Mouse (Mus musculus): ENCODE measurements around the gene Tssc4. TPM values are rescaled to one million over a fixed set of nuclear protein-coding genes. Genes with fewer than 3 reads are reported as not detected.
A peak's percentile ranks its signal among the peaks of the same experiment; 100 is the strongest.

Tssc4 gene
- total and polyA plus RNA-seq, 2 experiments from 2014 or later: 34.0 to 71.7 TPM

DNA sequence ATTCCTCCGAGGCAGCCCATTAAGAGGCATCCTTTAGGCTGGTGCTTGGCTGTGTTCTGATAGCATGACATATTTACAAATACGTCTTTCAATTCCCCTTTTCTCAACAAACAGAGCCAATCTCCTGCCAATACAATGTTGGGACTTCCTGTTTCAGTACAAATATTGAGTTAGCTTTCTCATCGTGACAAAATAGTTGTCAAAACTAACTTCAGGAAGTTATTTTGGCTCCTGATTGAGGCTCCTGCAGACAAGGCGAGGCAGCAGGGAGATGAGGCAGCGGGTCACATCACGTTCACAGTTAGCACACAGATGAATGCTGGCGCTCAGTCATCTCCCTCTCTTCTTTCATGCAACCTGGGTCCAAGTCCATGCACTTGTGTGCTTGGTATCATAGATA, 22.7 kb upstream of the Tssc4 start:
- no peak for ATAC-seq (ENCODE audit: insufficient read depth, low read depth)
- H3K27ac ChIP-seq (ENCODE audit: low read depth): no peak overlapping the region
- peaks cover 43% of the 10 kb centered on the region for H3K4me1 ChIP-seq (ENCODE audit: control insufficient read depth, insufficient read depth)
- no peaks in the 10 kb centered on the region for H3K36me3 ChIP-seq (replicated peaks; ENCODE audit: control insufficient read depth, insufficient read depth, low read length)
- H3K9me3 ChIP-seq (replicated peaks; ENCODE audit: control insufficient read depth, low read length): no peaks in the 10 kb centered on the region
- WGBS: 64% methylated on average over 7 of the region's 7 CpGs
- DNase-seq (ENCODE audit: low spot score): no peak
- no peak overlapping the region for H3K9ac ChIP-seq (replicated peaks; ENCODE audit: low read depth, low read length)
- H3K4me3 ChIP-seq (ENCODE audit: low read depth, low read length): no peak overlapping the region
- H3K27me3 ChIP-seq (ENCODE audit: control insufficient read depth, insufficient read depth, low read length): no peaks in the 10 kb centered on the region
- no peak for TF ChIP-seq CTCF (IDR thresholded peaks at IDR 0.05; ENCODE audit: low read depth)
- no peak for TF ChIP-seq EP300 (IDR thresholded peaks at IDR 0.05; ENCODE audit: low read depth)
- H3K4me2 ChIP-seq (ENCODE audit: low read depth, low read length): no peak overlapping the region

DNA sequence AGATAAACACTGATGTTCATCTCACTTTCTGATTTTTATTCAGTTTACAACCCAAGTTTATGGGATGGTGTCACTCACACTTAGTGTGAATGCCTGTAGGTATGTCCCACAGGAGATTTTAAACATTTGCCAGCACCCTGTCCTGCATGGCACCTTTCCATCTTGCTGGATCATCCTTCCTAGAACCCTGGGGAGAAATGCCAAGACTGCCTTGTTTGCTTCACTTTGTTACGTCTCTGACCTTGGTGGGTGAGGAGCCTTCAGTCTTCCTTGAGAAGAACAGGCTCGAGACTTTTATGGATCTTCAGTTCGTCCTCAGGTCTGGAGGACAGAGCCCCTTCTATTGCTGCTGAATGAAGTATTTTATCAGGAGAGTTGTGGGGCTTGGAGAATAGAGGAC, 19.7 kb upstream of the Tssc4 start:
- Histone ChIP-seq H3K4me2 (ENCODE audit: low read depth, low read length) (no peak overlapping the region), H3K9ac (replicated peaks; ENCODE audit: low read depth, low read length) (no peak overlapping the region), H3K36me3 (replicated peaks; ENCODE audit: control insufficient read depth, insufficient read depth, low read length) (no peaks in the 10 kb centered on the region), H3K9me3 (replicated peaks; ENCODE audit: control insufficient read depth, low read length) (no peaks in the 10 kb centered on the region), H3K4me1 (ENCODE audit: control insufficient read depth, insufficient read depth) (peaks cover 34% of the 10 kb centered on the region), H3K27ac (ENCODE audit: low read depth) (peak overlapping the region; percentile 99), H3K4me3 (ENCODE audit: low read depth, low read length) (no peak overlapping the region), H3K27me3 (ENCODE audit: control insufficient read depth, insufficient read depth, low read length) (no peaks in the 10 kb centered on the region)
- DNase-seq (ENCODE audit: low spot score): no peak
- ATAC-seq (ENCODE audit: insufficient read depth, low read depth): no peak
- no peak for TF ChIP-seq CTCF (IDR thresholded peaks at IDR 0.05; ENCODE audit: low read depth)
- TF ChIP-seq EP300 (IDR thresholded peaks at IDR 0.05; ENCODE audit: low read depth): no peak
- whole genome bisulfite sequencing: 75% methylated on average over 3 of the region's 3 CpGs

DNA sequence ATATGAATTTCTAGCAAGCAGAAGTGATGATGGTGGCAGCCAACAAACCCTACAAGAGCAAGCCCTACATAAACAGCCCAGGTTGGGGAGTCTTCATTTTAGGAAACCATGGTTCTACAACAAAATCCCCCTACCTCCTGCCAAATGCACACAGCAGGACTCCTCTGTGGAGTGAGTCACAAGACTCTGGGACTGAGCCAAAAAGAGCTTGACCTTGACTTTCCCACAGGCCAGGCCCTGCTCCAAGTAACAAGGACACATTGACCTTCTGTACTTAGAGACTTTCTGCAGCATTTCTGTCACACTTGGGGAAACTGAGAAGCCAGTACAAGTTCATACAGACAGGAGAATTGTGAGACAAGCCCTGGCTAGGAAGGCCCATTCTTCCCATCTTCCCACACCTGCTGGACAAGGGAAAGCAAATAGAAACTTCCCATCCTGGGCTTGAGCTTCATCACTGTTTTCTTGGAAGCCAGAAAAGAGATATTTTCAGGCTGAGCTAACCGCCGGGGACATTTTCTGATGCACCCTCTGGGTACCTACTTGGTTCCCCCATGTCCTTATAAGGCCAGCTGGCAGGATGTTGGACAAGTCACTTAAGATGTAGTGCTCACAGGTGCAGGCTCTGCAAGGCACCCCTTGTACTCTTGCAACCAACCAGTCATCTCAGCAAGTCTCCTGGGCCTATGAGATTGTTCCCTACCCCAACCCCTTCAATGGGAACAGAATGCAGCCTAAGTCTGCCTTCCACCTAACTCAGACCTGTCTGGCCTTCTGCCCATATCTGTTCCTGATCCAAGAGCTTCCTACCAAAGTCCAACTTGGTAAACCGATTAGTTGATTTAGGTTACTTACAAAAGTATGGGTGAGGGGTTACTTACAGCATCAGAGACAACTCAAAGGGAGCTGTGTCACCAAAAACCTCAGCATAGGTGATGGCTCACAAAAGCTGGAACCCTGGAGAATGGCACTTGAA, 18.9 kb upstream of the Tssc4 start:
- TF ChIP-seq EP300 (IDR thresholded peaks at IDR 0.05; ENCODE audit: low read depth) (no peak; the same call in 1 of the 2 replicates), CTCF (IDR thresholded peaks at IDR 0.05; ENCODE audit: low read depth) (no peak)
- H3K4me2 ChIP-seq (ENCODE audit: low read depth, low read length): no peak overlapping the region
- no peaks in the 10 kb centered on the region for H3K27me3 ChIP-seq (ENCODE audit: control insufficient read depth, insufficient read depth, low read length)
- no peaks in the 10 kb centered on the region for H3K9me3 ChIP-seq (replicated peaks; ENCODE audit: control insufficient read depth, low read length)
- no peak overlapping the region for H3K4me3 ChIP-seq (ENCODE audit: low read depth, low read length)
- peak overlapping the region; percentile 99 for H3K27ac ChIP-seq (ENCODE audit: low read depth)
- peaks cover 41% of the 10 kb centered on the region for H3K4me1 ChIP-seq (ENCODE audit: control insufficient read depth, insufficient read depth)
- H3K9ac ChIP-seq (replicated peaks; ENCODE audit: low read depth, low read length): no peak overlapping the region; the same call in 1 of the 2 replicates
- peak; percentile 77 for DNase-seq (ENCODE audit: low spot score)
- WGBS: 81% methylated on average over 3 of the region's 3 CpGs
- no peaks in the 10 kb centered on the region for H3K36me3 ChIP-seq (replicated peaks; ENCODE audit: control insufficient read depth, insufficient read depth, low read length)
- peak; percentile 45 for ATAC-seq (ENCODE audit: insufficient read depth, low read depth)

DNA sequence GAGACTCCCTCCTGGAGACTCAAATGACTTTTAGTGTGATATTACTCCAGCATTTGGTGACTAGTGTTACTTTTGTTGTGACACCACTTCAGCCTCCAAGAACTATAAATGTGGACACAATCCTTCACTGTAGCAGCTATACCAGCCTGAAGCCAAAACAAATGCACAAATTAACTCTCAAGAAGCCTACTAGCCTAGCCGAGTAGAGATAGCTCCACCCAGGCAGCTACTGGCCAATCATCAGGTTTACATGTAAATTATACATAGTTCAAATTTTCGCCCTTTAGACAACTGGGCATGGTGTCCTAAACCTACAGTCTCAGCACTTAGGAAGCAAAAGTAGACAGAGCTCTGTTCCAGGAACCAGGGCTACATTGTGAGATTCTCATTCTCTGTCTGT, 17.7 kb upstream of the Tssc4 start:
- Histone ChIP-seq H3K4me3 (ENCODE audit: low read depth, low read length) (no peak overlapping the region), H3K4me1 (ENCODE audit: control insufficient read depth, insufficient read depth) (peaks cover 53% of the 10 kb centered on the region), H3K9me3 (replicated peaks; ENCODE audit: control insufficient read depth, low read length) (no peaks in the 10 kb centered on the region), H3K27ac (ENCODE audit: low read depth) (peak overlapping the region; percentile 99), H3K27me3 (ENCODE audit: control insufficient read depth, insufficient read depth, low read length) (no peaks in the 10 kb centered on the region), H3K36me3 (replicated peaks; ENCODE audit: control insufficient read depth, insufficient read depth, low read length) (peaks cover 3% of the 10 kb centered on the region; the same call in 1 of the 2 replicates), H3K9ac (replicated peaks; ENCODE audit: low read depth, low read length) (no peak overlapping the region), H3K4me2 (ENCODE audit: low read depth, low read length) (no peak overlapping the region)
- TF ChIP-seq CTCF (IDR thresholded peaks at IDR 0.05; ENCODE audit: low read depth) (no peak), EP300 (IDR thresholded peaks at IDR 0.05; ENCODE audit: low read depth) (0 out of 2 replicates have a peak, but pooled peaks have one; percentile 24)
- DNase-seq (ENCODE audit: low spot score): no peak
- ATAC-seq (ENCODE audit: insufficient read depth, low read depth): no peak
- WGBS: 50% methylated on average over 2 of the region's 2 CpGs

DNA sequence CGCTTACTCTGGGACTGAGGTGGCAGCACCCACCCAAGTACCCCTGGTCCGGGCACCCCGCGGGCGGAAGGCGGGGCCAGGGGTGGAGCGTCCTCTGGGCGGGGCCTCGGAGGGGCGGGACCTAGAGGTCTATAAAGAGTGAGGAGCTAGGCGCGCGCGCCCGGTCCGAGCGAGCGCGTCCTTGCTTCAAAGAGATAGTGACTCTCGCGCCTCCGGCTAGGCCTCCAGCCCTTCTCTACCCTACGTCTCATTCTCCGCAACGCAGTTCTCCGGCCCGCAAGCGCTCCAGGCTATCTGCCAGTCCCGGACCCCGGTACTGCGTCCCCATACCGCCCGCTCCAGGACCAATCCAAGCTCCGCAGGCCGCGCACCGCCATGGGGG, 16.4 kb upstream of the Tssc4 start, which contains the start of gene Cd81:
Cd81 (plus strand) TSS at position 114 of the 382 bp plus-strand sequence.
- peak within 1 kb of the TSS; percentile 97 for H3K4me2 ChIP-seq (ENCODE audit: low read depth, low read length)
- no peaks in the 10 kb centered on the region for H3K27me3 ChIP-seq (ENCODE audit: control insufficient read depth, insufficient read depth, low read length)
- WGBS: 0% methylated on average over 37 of the region's 37 CpGs
- peak within 1 kb of the TSS; percentile 99 for H3K27ac ChIP-seq (ENCODE audit: low read depth)
- TF ChIP-seq CTCF (IDR thresholded peaks at IDR 0.05; ENCODE audit: low read depth) (no peak), EP300 (IDR thresholded peaks at IDR 0.05; ENCODE audit: low read depth) (peak; percentile 56; the same call in 1 of the 2 replicates)
- DNase-seq (ENCODE audit: low spot score) (peak; percentile 84), ATAC-seq (ENCODE audit: insufficient read depth, low read depth) (peak; percentile 81)
- H3K9me3 ChIP-seq (replicated peaks; ENCODE audit: control insufficient read depth, low read length): no peaks in the 10 kb centered on the region
- H3K36me3 ChIP-seq (replicated peaks; ENCODE audit: control insufficient read depth, insufficient read depth, low read length): peaks cover 4% of the 10 kb centered on the region; the same call in 1 of the 2 replicates
- peak within 1 kb of the TSS; percentile 96 for H3K4me3 ChIP-seq (ENCODE audit: low read depth, low read length)
- peak within 1 kb of the TSS; percentile 99 for H3K9ac ChIP-seq (replicated peaks; ENCODE audit: low read depth, low read length)
- peaks cover 66% of the 10 kb centered on the region for H3K4me1 ChIP-seq (ENCODE audit: control insufficient read depth, insufficient read depth)

Measured in heart, postnatal 0 days (tissue).